Mouse (Mus musculus): ENCODE measurements around the gene C1qtnf6. TPM values are rescaled to one million over a fixed set of nuclear protein-coding genes. Genes with fewer than 3 reads are reported as not detected.

C1qtnf6 gene
- polyA plus RNA-seq, 1 experiment from 2014 or later = 16.9 TPM

DNA sequence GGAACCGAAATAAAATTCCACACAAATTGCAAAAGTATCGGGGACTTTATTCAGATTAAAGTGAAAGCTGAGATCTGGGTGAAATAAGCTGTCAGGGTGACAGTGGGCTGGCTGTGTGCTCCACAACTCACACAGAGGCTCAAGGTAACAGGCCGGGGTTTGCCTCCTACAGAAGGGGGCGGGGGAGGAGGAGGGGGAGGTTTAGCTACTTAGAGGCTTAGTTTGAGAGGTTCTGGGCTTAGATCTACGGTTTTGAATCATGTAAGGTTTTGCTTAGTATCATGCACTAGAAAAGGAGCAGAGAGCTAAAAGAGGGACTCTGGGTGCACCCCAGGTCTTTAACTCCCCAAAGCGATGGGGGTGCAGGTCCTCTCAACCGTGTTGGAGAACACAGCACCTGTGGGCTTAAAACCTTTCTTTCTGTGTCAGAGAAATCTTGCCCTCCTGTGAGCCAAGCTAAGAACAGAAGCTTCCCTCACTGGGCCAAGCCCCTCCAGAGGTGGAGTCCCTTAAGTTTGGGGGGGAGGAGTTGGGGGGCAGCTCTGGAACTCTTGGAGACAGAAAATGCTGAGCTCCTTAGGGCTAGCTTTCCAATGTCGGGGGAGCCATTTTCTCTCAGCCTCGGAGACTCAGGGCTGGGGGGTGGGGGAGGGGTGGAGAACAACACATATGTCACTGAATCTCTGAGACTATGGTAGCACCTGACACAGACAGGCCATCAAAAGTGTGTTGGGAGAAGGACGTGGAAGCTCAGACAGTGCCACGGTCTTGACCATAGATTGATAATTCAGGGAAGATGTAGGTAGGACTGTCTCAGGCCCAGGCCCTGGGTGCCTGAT lies 28.1 kb upstream of the C1qtnf6 start:
- in situ Hi-C loops (cut with MboI; ENCODE audit: low pct_unique_long_range_greater_than_20kb) = loop anchor here (10.0 kb wide), 1 partner anchor 305 kb away; no protein-coding TSS in a partner anchor
- DNase-seq (ENCODE audit: low read depth, low spot score) (no peak), ATAC-seq (no peak)
- peaks cover 25% of the 10 kb centered on the region for H3K27me3 ChIP-seq
- ChIA-PET CTCF (interaction anchor here (1.6 kb wide), 1 partner anchor 112 kb away, joined by 4 read pairs; no protein-coding TSS in a partner anchor), POLR2A (no interaction called here)
- TF ChIP-seq CTCF (IDR thresholded peaks at IDR 0.05) = no peak

DNA sequence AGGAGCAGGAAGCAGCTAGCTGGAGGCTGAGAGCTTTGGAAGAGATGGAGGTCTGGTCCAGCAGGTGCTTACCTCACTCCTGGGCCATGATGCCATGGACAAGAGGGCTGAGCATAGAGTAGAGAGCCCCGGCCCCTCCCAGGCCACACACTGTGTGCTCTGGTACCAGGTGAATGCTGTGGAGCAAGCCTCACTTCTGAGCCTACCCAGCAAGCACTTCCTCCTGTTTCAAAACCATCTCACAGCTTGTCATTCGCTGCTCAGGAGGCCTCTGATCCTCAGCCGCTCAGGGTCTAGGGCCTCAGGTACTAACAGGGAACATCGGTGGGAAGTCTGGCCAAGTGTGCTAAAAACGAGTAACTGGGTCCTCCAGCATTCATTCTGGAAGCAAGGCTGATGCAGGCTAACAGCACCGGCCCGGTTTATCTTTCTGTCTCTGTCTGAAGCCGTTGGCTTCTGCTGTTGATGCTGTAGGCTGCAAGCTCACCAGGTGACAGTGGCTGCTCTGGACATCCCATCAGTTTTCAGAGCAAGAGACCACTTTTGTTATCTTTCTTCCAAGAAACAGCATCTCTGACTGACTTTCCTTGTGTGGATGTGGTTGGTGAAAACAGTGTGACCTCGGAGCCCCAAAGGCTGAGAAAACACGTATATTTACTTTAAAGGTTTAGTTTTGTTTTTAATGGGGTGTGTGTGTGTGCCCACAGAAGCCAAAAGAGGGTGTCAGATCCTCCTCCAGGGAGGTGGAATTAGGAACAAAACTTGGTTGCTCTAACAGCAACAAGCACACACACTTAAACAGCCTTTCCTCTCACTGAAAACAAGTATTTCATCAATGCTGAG lies 26.7 kb upstream of the C1qtnf6 start:
- TF ChIP-seq CTCF (IDR thresholded peaks at IDR 0.05) = no peak
- peaks cover 17% of the 10 kb centered on the region for H3K27me3 ChIP-seq
- in situ Hi-C loops (cut with MboI; ENCODE audit: low pct_unique_long_range_greater_than_20kb) = loop anchor here (10.0 kb wide), 1 partner anchor 303 kb away; no protein-coding TSS in a partner anchor
- ChIA-PET POLR2A (no interaction called here), CTCF (interaction anchor here (1.0 kb wide), 1 partner anchor 22 kb away, joined by 3 read pairs; no protein-coding TSS in a partner anchor)
- ATAC-seq (no peak), DNase-seq (ENCODE audit: low read depth, low spot score) (no peak)

DNA sequence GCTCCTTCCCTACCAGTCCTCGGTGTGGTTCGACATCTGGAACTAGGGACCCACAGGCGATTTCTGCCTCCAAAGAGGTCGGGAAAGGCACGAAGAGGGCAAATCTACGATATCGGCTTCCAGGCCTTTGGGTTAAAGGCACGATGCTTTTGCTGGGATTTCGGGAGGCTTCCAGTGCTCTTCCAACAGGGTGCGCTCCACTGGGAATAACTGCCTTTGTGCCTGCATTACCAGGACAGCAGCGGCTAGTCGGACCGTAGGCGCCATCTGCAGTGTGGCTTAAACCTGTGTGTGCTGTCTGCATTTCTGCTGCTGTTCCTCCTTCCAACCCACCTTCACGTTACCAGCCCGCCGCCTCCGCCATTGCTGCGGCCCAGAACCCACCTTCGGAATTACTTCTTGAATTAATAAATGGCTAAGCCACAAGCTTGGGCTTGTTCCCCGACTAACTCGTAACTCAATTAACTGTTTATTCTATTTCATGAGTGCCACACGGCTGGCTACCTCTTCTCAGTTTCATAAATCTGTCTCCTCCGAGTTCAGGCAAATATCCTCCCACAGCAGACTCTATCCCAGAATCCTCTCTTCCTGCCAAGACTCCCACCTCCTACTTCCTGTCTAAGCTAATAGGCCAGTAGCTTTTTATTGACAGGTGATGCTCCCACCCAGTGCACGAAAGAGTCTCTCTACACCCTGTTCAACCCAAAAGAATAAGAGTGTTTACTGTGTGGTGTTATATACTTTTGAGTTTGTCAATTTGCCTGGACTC lies 23.5 kb upstream of the C1qtnf6 start:
- ChIA-PET CTCF (interaction anchor here (1.2 to 1.7 kb wide), 2 partner anchors 12 to 21 kb away, joined by 3 to 5 read pairs; no protein-coding TSS in a partner anchor), POLR2A (no interaction called here)
- DNase-seq (ENCODE audit: low read depth, low spot score) = no peak
- in situ Hi-C loops (cut with MboI; ENCODE audit: low pct_unique_long_range_greater_than_20kb) = loop anchor here (10.0 kb wide), 1 partner anchor 300 kb away; no protein-coding TSS in a partner anchor
- TF ChIP-seq CTCF (IDR thresholded peaks at IDR 0.05) = no peak
- ATAC-seq = no peak
- H3K27me3 ChIP-seq = peaks cover 15% of the 10 kb centered on the region

DNA sequence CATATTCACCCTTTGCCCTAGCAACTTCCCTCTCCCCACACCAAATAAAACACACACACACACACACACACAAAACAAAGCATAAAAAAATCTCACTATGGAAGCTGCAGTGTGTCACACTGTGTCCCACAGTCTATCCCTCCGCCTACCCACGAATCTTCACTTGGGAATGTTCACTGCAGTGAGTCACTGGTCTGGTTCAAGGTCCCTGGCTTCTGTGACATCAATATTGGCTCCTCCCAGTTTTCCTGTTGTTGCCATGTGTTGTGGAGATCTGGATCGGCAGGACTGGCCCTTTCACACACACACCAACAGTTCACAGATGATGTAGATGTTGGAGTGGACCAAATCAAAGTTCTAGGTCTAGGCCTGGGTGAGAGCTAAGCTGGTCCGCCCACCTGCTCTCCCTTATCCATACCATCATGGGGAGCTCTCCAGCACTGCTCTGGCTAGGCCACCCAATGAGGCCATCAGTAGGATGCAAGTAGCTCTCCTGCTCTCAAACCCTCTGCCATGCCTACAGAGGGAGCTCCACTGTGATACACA lies 18.0 kb upstream of the C1qtnf6 start:
- CTCF ChIA-PET = no interaction called here

DNA sequence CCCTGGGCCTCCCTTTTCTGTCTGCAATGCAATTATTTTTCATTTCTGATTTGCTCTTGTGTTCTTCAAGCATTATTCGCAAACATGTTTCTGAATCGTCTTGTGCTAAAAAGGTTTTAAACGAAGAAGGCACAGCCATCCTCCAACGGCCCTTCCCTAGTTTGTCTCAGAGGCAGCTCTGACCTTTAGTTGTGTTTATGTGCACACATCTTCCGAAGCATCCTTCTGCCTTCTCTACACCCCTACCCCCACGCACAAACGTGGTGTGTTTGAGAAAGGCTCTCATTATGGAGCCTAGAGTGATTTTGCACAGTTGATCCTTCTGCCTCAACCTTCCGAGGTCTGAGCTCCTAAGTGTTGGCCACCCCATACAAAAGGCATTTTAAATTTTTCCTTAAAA lies 17.5 kb upstream of the C1qtnf6 start:
- CTCF ChIA-PET = no interaction called here
- DNase-seq (ENCODE audit: low read depth, low spot score) (no peak), ATAC-seq (no peak)
- no peaks in the 10 kb centered on the region for H3K27me3 ChIP-seq
- no peak for TF ChIP-seq CTCF (IDR thresholded peaks at IDR 0.05)
- in situ Hi-C loops (cut with MboI; ENCODE audit: low pct_unique_long_range_greater_than_20kb) = loop anchor here (5.0 kb wide), 1 partner anchor 196 kb away; no protein-coding TSS in a partner anchor
- POLR2A ChIA-PET = no interaction called here

More for the DNA sequence above, 18.0 kb upstream of the C1qtnf6 start:
- no peaks in the 10 kb centered on the region for H3K27me3 ChIP-seq
- in situ Hi-C loops (cut with MboI; ENCODE audit: low pct_unique_long_range_greater_than_20kb) = loop anchor here (5.0 kb wide), 1 partner anchor 197 kb away; no protein-coding TSS in a partner anchor
- no peak for TF ChIP-seq CTCF (IDR thresholded peaks at IDR 0.05)
- DNase-seq (ENCODE audit: low read depth, low spot score) (no peak), ATAC-seq (no peak)
- POLR2A ChIA-PET = no interaction called here

DNA sequence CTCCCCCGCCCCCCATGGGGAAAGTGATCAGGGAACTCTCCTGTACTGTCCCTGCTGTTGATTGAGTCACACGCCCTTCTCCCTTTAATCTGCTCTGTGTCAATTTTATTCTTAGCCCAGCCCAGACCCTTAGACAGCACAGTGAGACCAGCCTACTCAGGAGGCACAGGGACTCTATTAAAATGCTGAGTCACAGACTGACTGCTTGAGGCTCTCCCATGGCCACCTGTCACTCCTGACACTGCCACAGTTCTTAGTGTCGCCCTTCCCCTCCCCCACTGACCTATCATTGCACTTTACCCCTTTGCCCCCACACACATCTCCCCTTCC lies 17.1 kb upstream of the C1qtnf6 start:
- DNase-seq (ENCODE audit: low read depth, low spot score) (no peak), ATAC-seq (no peak)
- POLR2A ChIA-PET = no interaction called here
- CTCF ChIA-PET = no interaction called here
- H3K27me3 ChIP-seq = peaks cover 4% of the 10 kb centered on the region
- TF ChIP-seq CTCF (IDR thresholded peaks at IDR 0.05) = no peak
- in situ Hi-C loops (cut with MboI; ENCODE audit: low pct_unique_long_range_greater_than_20kb) = loop anchor here (5.0 kb wide), 1 partner anchor 196 kb away; no protein-coding TSS in a partner anchor

DNA sequence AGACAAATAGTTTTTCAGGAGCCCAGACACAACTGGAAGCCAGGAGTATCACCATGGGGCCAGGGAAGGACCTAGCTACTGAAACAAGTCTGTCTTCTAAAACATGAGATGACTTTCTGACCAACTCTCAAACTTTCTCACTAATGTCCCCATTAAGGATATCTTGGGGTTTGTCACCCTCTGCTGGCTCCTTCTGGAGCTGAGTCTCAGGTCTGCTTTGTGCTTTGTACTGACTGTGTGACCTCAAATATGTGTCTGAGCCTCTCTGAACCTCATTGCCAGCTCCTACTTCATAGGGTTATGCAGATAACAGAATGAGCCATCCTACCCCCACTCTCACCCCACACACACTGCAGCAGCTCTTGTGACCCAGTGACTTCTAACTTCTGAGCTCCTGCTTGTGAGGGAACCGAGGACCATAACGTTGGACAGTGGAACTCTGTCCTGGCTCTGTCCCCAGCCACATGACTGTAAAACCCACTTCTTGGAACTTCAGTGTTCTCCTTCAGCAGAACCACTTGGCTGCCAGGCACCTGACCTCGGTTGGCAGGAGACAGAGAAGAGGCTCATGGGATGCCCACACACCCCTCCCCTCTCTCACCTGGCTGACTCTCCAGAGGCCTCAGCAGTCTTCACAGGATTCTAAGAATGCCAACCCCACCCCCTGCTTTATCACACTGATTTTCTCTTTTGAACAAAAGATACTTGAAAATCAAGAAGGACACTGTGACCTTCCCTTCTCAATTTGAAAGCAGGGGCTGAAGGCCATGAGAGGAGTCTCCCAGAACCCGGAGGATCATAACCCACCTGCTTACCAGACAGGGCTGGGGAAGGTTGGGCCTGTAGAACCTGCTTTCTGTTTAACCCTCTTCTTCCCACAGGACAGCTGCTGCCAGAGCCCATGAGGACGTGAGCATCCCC lies 16.5 kb upstream of the C1qtnf6 start:
- TF ChIP-seq CTCF (IDR thresholded peaks at IDR 0.05) = no peak
- DNase-seq (ENCODE audit: low read depth, low spot score) = no peak
- no peak for ATAC-seq
- ChIA-PET POLR2A (no interaction called here), CTCF (interaction anchor here (0.7 to 1.2 kb wide), 2 partner anchors 42 to 100 kb away, joined by 3 to 4 read pairs; no protein-coding TSS in a partner anchor)
- in situ Hi-C loops (cut with MboI; ENCODE audit: low pct_unique_long_range_greater_than_20kb) = loop anchor here (5.0 kb wide), 1 partner anchor 195 kb away; no protein-coding TSS in a partner anchor
- H3K27me3 ChIP-seq = peaks cover 7% of the 10 kb centered on the region

DNA sequence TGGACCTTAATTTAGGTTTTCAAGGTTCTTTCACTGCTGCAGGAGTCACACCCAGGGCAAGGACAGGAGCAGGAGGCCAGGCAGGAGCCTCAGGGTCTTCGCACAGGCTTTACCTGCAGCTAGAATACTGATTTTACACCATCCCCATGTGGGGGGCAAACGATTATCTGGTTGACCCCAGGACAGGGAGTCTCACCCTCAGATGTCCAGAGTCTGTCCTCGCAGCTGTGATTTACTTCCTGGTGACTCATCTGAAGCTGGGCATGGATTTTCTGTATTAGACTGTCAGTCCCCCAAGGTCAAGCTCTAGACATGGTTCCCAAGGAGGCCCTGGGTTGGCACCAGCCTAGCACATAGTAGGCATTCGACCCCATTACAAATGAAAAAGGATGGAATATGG lies 14.8 kb upstream of the C1qtnf6 start:
- no peak for TF ChIP-seq CTCF (IDR thresholded peaks at IDR 0.05)

DNA sequence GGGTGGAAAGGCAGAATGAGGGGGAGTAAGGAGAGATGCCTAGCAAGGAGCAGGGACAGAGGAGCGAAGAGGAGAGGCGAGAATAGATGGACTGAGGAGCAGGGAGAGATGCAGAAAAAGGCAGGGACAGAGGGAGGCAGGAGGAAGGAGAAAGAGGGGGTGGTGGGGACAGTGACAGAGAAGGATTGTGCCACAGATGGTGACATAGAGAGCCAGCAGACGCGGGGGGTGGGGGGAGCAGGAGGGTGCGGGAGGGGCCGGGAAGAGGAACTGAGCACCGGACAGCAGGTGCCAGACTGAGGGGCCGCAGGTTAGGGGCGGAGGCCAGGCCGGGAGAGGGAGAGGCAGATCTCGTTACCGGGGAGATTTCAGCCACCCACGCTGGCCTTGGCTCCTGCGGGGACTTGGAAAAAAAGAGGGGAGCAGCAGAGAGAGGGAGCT lies 13.4 kb upstream of the C1qtnf6 start, which contains the start of gene Sstr3:
Gene Sstr3, minus strand, starts transcription at position 125 of the 441 bp plus-strand sequence.
- POLR2A ChIA-PET = no interaction called here
- TF ChIP-seq CTCF (IDR thresholded peaks at IDR 0.05) = no peak
- CTCF ChIA-PET = interaction anchor here (1.5 kb wide), 1 partner anchor 12 kb away, joined by 3 read pairs; no protein-coding TSS in a partner anchor
- ATAC-seq (no peak), DNase-seq (ENCODE audit: low read depth, low spot score) (no peak)
- in situ Hi-C loops (cut with MboI; ENCODE audit: low pct_unique_long_range_greater_than_20kb) = loop anchor here (5.0 kb wide), 1 partner anchor 192 kb away; no protein-coding TSS in a partner anchor
- peaks cover 13% of the 10 kb centered on the region for H3K27me3 ChIP-seq

More for the DNA sequence above, 14.8 kb upstream of the C1qtnf6 start:
- DNase-seq (ENCODE audit: low read depth, low spot score) = no peak
- in situ Hi-C loops (cut with MboI; ENCODE audit: low pct_unique_long_range_greater_than_20kb) = loop anchor here (5.0 kb wide), 1 partner anchor 194 kb away; no protein-coding TSS in a partner anchor
- ChIA-PET CTCF (interaction anchor here (1.1 kb wide), 1 partner anchor 14 kb away, joined by 4 read pairs; no protein-coding TSS in a partner anchor), POLR2A (no interaction called here)
- H3K27me3 ChIP-seq = peaks cover 7% of the 10 kb centered on the region
- ATAC-seq = no peak

Data from Patski (cell line).